Mouse (Mus musculus) olfactory bulb, adult 2 months (tissue): ENCODE measurements around the gene Arid1b. TPM values are rescaled to one million over a fixed set of nuclear protein-coding genes. Genes with fewer than 3 reads are reported as not detected.

Source experiments
- H3K27ac ChIP-seq: fragments of 200-500 bp; 2 replicates; pipeline ENCODE4 v1.5.1; 2012; ENCODE audit warnings: low read depth, low read length; ENCODE audit not compliant: insufficient read depth
- H3K4me1 ChIP-seq: fragments of 200-500 bp; 2 replicates; pipeline ENCODE4 v1.6.1; 2012; ENCODE audit warnings: low read length; ENCODE audit not compliant: control insufficient read depth, insufficient read depth
- H3K4me3 ChIP-seq: fragments of 200-500 bp; 2 replicates; pipeline ENCODE4 v1.5.1; 2012; ENCODE audit warnings: mild to moderate bottlenecking, low read depth, low read length, moderate library complexity; ENCODE audit not compliant: insufficient read depth
- CTCF ChIP-seq: fragments of 200-500 bp; IDR thresholded peaks from 2 replicates; pipeline ENCODE4 v1.5.1; 2012; ENCODE audit warnings: low read depth, mild to moderate bottlenecking, low read length, moderate library complexity; ENCODE audit not compliant: insufficient read depth
- POLR2A ChIP-seq: fragments of 200-500 bp; IDR thresholded peaks from 2 replicates; pipeline ENCODE4 v1.6.1; 2012; ENCODE audit warnings: mild to moderate bottlenecking, low read depth, low read length, moderate library complexity; ENCODE audit not compliant: insufficient read depth
- WGBS: fragments of 180-500 bp; shearing (Covaris S2); methylation state at CpG from one replicate; pipeline ENCODE4 v1.1.7; 2018; 5-methylcytosine and 5-hydroxymethylcytosine counted together
- polyA plus RNA-seq: library from polyadenylated mRNA; stranded (reverse); fragments of >200 nt; gene quantifications from 2 replicates; pipeline ENCODE4 v1.2.4, GENCODE M21; 2012; ENCODE audit warnings: low replicate concordance; ENCODE audit not compliant: missing spikeins, insufficient read depth, insufficient read length

The Arid1b gene
- polyA plus RNA-seq, 1 experiment: not detected

GRCm38 (mm10) chr17:5196005-5196404 lies 201.9 kb downstream of the Arid1b start:
- WGBS: 77% methylated on average over 10 of the region's 10 CpGs
- H3K27ac ChIP-seq: peak overlapping the region; percentile 16; the same call in 1 of the 2 replicates
- no peak for TF ChIP-seq CTCF
- no peak for TF ChIP-seq POLR2A

GRCm38 (mm10) chr17:5196508-5196907 lies 202.4 kb downstream of the Arid1b start:
- Histone ChIP-seq H3K4me1 (peaks cover 23% of the 10 kb centered on the region), H3K4me3 (no peak overlapping the region), H3K27ac (no peak overlapping the region)
- no peak for TF ChIP-seq CTCF
- TF ChIP-seq POLR2A: no peak
- WGBS: 88% methylated on average over 6 of the region's 6 CpGs

More at GRCm38 (mm10) chr17:5196005-5196404, 201.9 kb downstream of the Arid1b start:
- H3K4me1 ChIP-seq: peaks cover 23% of the 10 kb centered on the region
- H3K4me3 ChIP-seq: no peak overlapping the region

- H3K27ac ChIP-seq: no peak overlapping the region
- WGBS: 93% methylated on average over 2 of the region's 2 CpGs
- TF ChIP-seq POLR2A: no peak
- TF ChIP-seq CTCF: no peak
- H3K4me1 ChIP-seq: peaks cover 23% of the 10 kb centered on the region
- H3K4me3 ChIP-seq: no peak overlapping the region
These were observed 203.0 kb downstream of the Arid1b start for GRCm38 (mm10) chr17:5197083-5197482.

- 63% methylated on average over 3 of the region's 3 CpGs for WGBS
- no peak for TF ChIP-seq POLR2A
- no peak for TF ChIP-seq CTCF
- H3K4me3 ChIP-seq: no peak overlapping the region
- H3K4me1 ChIP-seq: peaks cover 28% of the 10 kb centered on the region
- no peak overlapping the region for H3K27ac ChIP-seq
These were observed 203.6 kb downstream of the Arid1b start for GRCm38 (mm10) chr17:5197765-5198164.

- no peak overlapping the region for H3K4me3 ChIP-seq
- no peak for TF ChIP-seq POLR2A
- TF ChIP-seq CTCF: no peak
- H3K27ac ChIP-seq: no peak overlapping the region
- H3K4me1 ChIP-seq: peaks cover 31% of the 10 kb centered on the region
- WGBS: 37% methylated on average over 6 of the region's 6 CpGs
These were observed 204.1 kb downstream of the Arid1b start for GRCm38 (mm10) chr17:5198252-5198651.

GRCm38 (mm10) chr17:5198811-5199210 lies 204.7 kb downstream of the Arid1b start:
- no peak for TF ChIP-seq POLR2A
- no peak for TF ChIP-seq CTCF
- WGBS: 45% methylated on average over 4 of the region's 4 CpGs
- Histone ChIP-seq H3K27ac (no peak overlapping the region), H3K4me1 (peaks cover 34% of the 10 kb centered on the region), H3K4me3 (no peak overlapping the region)

- H3K4me1 ChIP-seq: peaks cover 33% of the 10 kb centered on the region
- no peak overlapping the region for H3K4me3 ChIP-seq
- 90% methylated on average over 6 of the region's 6 CpGs for WGBS
- TF ChIP-seq POLR2A (no peak), CTCF (no peak)
- H3K27ac ChIP-seq: no peak overlapping the region
These were observed 206.5 kb downstream of the Arid1b start for GRCm38 (mm10) chr17:5200638-5201037.

- no peak overlapping the region for H3K27ac ChIP-seq
- peaks cover 35% of the 10 kb centered on the region for H3K4me1 ChIP-seq
- TF ChIP-seq CTCF (no peak), POLR2A (no peak)
- WGBS: 53% methylated on average over 6 of the region's 6 CpGs
- no peak overlapping the region for H3K4me3 ChIP-seq
These were observed 207.9 kb downstream of the Arid1b start for GRCm38 (mm10) chr17:5201859-5202598.

- Histone ChIP-seq H3K4me1 (peaks cover 34% of the 10 kb centered on the region), H3K4me3 (no peak overlapping the region), H3K27ac (no peak overlapping the region)
- TF ChIP-seq CTCF (no peak), POLR2A (no peak)
- 71% methylated on average over 5 of the region's 5 CpGs for WGBS
These were observed 208.6 kb downstream of the Arid1b start for GRCm38 (mm10) chr17:5202756-5203155.
